Mouse (Mus musculus): ENCODE measurements around the gene 2700097O09Rik.
A peak's percentile ranks its signal among the peaks of the same experiment; 100 is the strongest.
"Not testable (repeated sequence)": the region's sequence is repeated elsewhere in the genome, so short reads cannot be mapped to it uniquely, and the experiment has no call there.

The 2700097O09Rik gene

GRCm38 (mm10) chr12:55079726-55080600, at the start of gene 2700097O09Rik, which contains the start of gene Srp54a:
TSS of gene 2700097O09Rik (minus strand) at chr12:55080110.
TSS of gene Srp54a (plus strand) at chr12:55080262.
- DNase-seq (ENCODE audit: low spot score in 2 of 2), result peak; percentile 95 to 97

- not testable (repeated sequence) for DNase-seq (ENCODE audit: low spot score in 2 of 2)
Observed at GRCm38 (mm10) chr12:55124731-55125130, 44.8 kb upstream of the 2700097O09Rik start.

GRCm38 (mm10) chr12:55124242-55124641, 44.3 kb upstream of the 2700097O09Rik start, which contains the start of gene Fam177a:
TSS of gene Fam177a (plus strand) at chr12:55124469.
- not testable (repeated sequence) for DNase-seq (ENCODE audit: low spot score in 2 of 2)

- not testable (repeated sequence) for DNase-seq (ENCODE audit: low spot score in 2 of 2)
Observed at GRCm38 (mm10) chr12:55112616-55113015, 32.7 kb upstream of the 2700097O09Rik start.

GRCm38 (mm10) chr12:55092127-55092526, 12.2 kb upstream of the 2700097O09Rik start:
- DNase-seq (ENCODE audit: low spot score in 2 of 2), result peak in 1 of 2 experiments; percentile 0

- DNase-seq (ENCODE audit: low spot score in 2 of 2), result not testable (repeated sequence)
Observed at GRCm38 (mm10) chr12:55080601-55080942, 662 bp upstream of the 2700097O09Rik start.

- peak in 1 of 2 experiments; percentile 44 for DNase-seq (ENCODE audit: low spot score in 2 of 2)
Observed at GRCm38 (mm10) chr12:55078706-55079105, 1.2 kb downstream of the 2700097O09Rik start.

GRCm38 (mm10) chr12:55075296-55075695, 4.6 kb downstream of the 2700097O09Rik start:
- DNase-seq (ENCODE audit: low spot score in 2 of 2), result peak in 1 of 2 experiments; percentile 20

GRCm38 (mm10) chr12:55073686-55074085, 6.2 kb downstream of the 2700097O09Rik start:
- no peak for DNase-seq (ENCODE audit: low spot score in 2 of 2)

GRCm38 (mm10) chr12:55072495-55072894, 7.4 kb downstream of the 2700097O09Rik start:
- no peak for DNase-seq (ENCODE audit: low spot score in 2 of 2)

- no peak for DNase-seq (ENCODE audit: low spot score in 2 of 2)
Observed at GRCm38 (mm10) chr12:55062141-55062540, 17.8 kb downstream of the 2700097O09Rik start.

- DNase-seq (ENCODE audit: low spot score in 2 of 2), result no peak
Observed at GRCm38 (mm10) chr12:55061006-55061405, 18.9 kb downstream of the 2700097O09Rik start.

GRCm38 (mm10) chr12:55060212-55060898, 19.6 kb downstream of the 2700097O09Rik start:
- no peak for DNase-seq (ENCODE audit: low spot score in 2 of 2)

GRCm38 (mm10) chr12:55059812-55060211, 20.1 kb downstream of the 2700097O09Rik start:
- no peak for DNase-seq (ENCODE audit: low spot score in 2 of 2)

- no peak for DNase-seq (ENCODE audit: low spot score in 2 of 2)
Observed at GRCm38 (mm10) chr12:55058865-55059615, 20.9 kb downstream of the 2700097O09Rik start.

- DNase-seq (ENCODE audit: low spot score in 2 of 2), result no peak
Observed at GRCm38 (mm10) chr12:55056703-55057102, 23.2 kb downstream of the 2700097O09Rik start.

GRCm38 (mm10) chr12:55054551-55055241, 25.2 kb downstream of the 2700097O09Rik start:
- DNase-seq (ENCODE audit: low spot score in 2 of 2), result no peak

- DNase-seq (ENCODE audit: low spot score in 2 of 2), result peak in 1 of 2 experiments; percentile 22
Observed at GRCm38 (mm10) chr12:55053267-55053666, 26.6 kb downstream of the 2700097O09Rik start.

GRCm38 (mm10) chr12:55051210-55052173, 28.4 kb downstream of the 2700097O09Rik start:
- DNase-seq (ENCODE audit: low spot score in 2 of 2), result peak in 1 of 2 experiments; percentile 49
